Mouse (Mus musculus) forebrain, embryonic 10.5 days (tissue): Measurements from ENCODE around the gene Olfr1240. TPM values are rescaled to one million over a fixed set of nuclear protein-coding genes. Genes with fewer than 3 reads are reported as not detected.

Experiments
- DNase-seq: peaks from one replicate; pipeline ENCODE4 v3.0.0-alpha.2; 2017; ENCODE audit warnings: low spot score; ENCODE audit errors: extremely low spot score
- H3K27ac ChIP-seq: fragments of 300-500 bp; sonication (generic); 2 replicates; pipeline ENCODE4 v1.5.1; 2016; ENCODE audit warnings: mild to moderate bottlenecking
- H3K27me3 ChIP-seq: fragments of 300-500 bp; sonication (generic); 2 replicates; pipeline ENCODE4 v1.6.1; 2016; ENCODE audit warnings: mild to moderate bottlenecking; ENCODE audit not compliant: poor library complexity, severe bottlenecking
- H3K36me3 ChIP-seq: fragments of 300-500 bp; sonication (generic); replicated peaks from 2 replicates; pipeline ENCODE4 v1.6.1; 2016; ENCODE audit warnings: mild to moderate bottlenecking, moderate library complexity
- H3K4me1 ChIP-seq: fragments of 300-500 bp; sonication (generic); 2 replicates; pipeline ENCODE4 v1.6.1; 2016
- H3K4me3 ChIP-seq: fragments of 300-500 bp; sonication (generic); 2 replicates; pipeline ENCODE4 v1.5.1; 2016; ENCODE audit warnings: mild to moderate bottlenecking, moderate library complexity
- H3K9me3 ChIP-seq: fragments of 300-500 bp; sonication (generic); 2 replicates; pipeline ENCODE4 v1.6.1; 2016; ENCODE audit warnings: mild to moderate bottlenecking, moderate library complexity
- WGBS: fragments of 180-500 bp; shearing (Covaris S2); methylation state at CpG from one replicate; pipeline ENCODE4 v1.1.7; 2016; 5-methylcytosine and 5-hydroxymethylcytosine counted together
- polyA plus RNA-seq: library from polyadenylated mRNA; unstranded; fragments of >200 nt; fragmentation: Nextera tagmentation; extraction: Ambion mirVana; gene quantifications from 2 replicates; pipeline ENCODE4 v1.2.1, GENCODE M21; 2016

The Olfr1240 gene
- polyA plus RNA-seq: not detected in 2 replicates

DNA sequence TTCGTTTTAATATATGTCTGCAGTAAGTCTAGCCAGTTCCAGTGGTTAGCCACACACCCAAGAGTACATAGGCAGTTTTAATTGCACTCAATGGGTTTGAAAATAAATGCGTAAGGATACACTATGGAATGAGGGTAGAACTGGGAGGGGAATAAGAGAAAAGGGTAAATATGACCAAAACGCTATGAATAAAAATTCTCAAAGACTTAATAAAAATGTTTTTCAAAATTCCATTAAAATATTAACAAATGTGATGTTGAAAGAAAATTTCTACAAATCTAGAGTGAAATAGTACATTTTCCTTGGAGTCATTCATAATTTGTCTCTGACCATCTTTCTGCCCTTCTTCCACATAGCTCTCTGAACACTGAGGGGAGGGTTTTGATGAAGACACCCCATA, at the start of gene Olfr1240:
Olfr1240 (minus strand) TSS at position 101 of the 400 bp plus-strand sequence.
- Histone ChIP-seq H3K27ac (no peak within 1 kb of the TSS), H3K9me3 (no peaks in the 10 kb centered on the region)
- 92% methylated on average over 3 of the region's 3 CpGs for WGBS

DNA sequence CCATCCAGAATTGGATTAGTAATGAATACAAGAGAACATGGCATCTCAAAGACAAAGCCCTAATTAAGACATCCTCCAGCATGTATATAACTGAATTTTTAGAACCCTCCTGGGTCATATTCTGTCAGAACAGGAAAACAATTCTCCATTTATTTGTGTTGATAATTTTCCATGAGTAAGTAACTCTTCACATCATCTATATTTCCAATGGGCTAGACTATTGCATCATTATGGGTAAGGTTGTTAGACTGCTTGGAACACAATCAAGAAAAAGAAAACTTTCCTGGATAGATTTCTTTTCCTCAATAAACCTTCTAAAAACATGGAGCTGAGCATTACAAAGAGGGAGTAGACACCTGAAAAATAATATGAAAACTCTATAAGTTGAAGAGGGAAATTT, 44.2 kb upstream of the Olfr1240 start, which contains the start of gene Olfr1241:
Olfr1241 (minus strand) TSS at position 101 of the 400 bp plus-strand sequence.
- no peak within 1 kb of the TSS for H3K4me3 ChIP-seq
- no peak within 1 kb of the TSS for H3K27ac ChIP-seq
- H3K27me3 ChIP-seq: no peaks in the 10 kb centered on the region
- H3K4me1 ChIP-seq: no peaks in the 10 kb centered on the region
- DNase-seq: no peak
- H3K9me3 ChIP-seq: no peaks in the 10 kb centered on the region
- H3K36me3 ChIP-seq: no peaks in the 10 kb centered on the region

More for the DNA sequence above, at the start of gene Olfr1240:
- no peaks in the 10 kb centered on the region for H3K27me3 ChIP-seq
- DNase-seq: no peak
- no peaks in the 10 kb centered on the region for H3K4me1 ChIP-seq
- no peaks in the 10 kb centered on the region for H3K36me3 ChIP-seq
- no peak within 1 kb of the TSS for H3K4me3 ChIP-seq

DNA sequence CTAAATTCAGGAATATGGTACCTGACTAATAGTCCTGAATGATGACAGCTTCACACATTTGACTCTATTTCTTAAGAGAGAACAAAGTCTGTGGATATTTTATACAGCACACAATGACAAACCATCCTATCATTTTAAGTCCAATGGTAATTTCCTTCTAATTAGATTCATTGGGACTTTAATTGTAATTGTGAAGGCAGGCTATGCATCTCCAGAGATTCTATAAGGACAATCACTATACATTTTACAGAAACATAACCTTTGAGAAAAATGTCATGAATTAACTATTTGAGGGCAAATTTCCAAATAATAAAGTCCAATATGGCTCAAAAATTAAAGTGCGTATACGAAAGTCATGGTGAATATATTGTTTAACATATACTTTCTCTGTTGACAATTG, 22.5 kb downstream of the Olfr1240 start, which contains the start of gene Olfr1239:
Olfr1239 (minus strand) TSS at position 101 of the 400 bp plus-strand sequence.
- no peak within 1 kb of the TSS for H3K27ac ChIP-seq
- H3K36me3 ChIP-seq: no peaks in the 10 kb centered on the region
- over 99% methylated on average over 2 of the region's 2 CpGs for WGBS
- DNase-seq: no peak
- H3K4me3 ChIP-seq: no peak within 1 kb of the TSS
- no peaks in the 10 kb centered on the region for H3K27me3 ChIP-seq
- H3K4me1 ChIP-seq: no peaks in the 10 kb centered on the region
- H3K9me3 ChIP-seq: no peaks in the 10 kb centered on the region

DNA sequence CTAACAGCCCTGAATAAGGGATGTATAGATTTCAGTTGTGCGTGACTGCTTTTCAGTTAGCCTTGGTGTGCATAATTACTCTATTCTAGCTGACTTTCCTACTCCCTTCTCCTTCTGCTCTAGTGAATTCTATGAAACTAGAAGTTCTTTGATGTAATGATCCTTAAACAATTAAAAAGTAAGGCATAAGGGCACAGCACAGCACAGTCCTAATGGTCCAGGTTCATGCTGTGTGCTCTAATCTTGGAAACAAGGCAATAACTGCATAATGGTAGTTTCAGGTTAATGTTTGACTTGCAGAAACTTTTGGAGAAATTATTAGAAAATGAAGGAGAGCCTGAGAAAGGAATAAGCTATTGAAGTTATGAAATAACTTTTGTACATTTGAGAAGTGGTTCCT, 28.2 kb downstream of the Olfr1240 start:
- DNase-seq: no peak
- no peaks in the 10 kb centered on the region for H3K9me3 ChIP-seq
- no peaks in the 10 kb centered on the region for H3K36me3 ChIP-seq
- no peak overlapping the region for H3K27ac ChIP-seq
- 81% methylated on average over 1 of the region's 1 CpGs for WGBS
- H3K27me3 ChIP-seq: no peaks in the 10 kb centered on the region
- no peak overlapping the region for H3K4me3 ChIP-seq
- no peaks in the 10 kb centered on the region for H3K4me1 ChIP-seq

DNA sequence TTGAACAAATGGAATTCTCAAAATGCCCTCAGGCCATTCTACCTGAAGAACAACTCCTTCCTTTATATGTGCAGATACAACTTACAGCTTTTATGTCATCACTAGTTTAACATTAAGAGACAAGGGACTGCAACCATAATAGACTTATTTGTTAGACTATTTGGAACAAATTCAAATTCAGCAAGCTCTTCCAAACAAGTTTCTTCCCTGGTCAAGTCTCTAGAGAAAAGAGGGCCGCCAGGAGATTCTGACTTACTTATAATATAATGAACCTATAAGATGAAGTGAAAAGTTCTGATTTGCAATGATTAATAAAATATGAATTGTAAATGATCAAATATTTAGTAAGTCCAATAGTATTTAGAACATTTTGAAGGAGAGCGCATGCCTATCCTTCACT, 33.2 kb downstream of the Olfr1240 start, which contains the start of gene Olfr1238:
Olfr1238 (minus strand) TSS at position 101 of the 400 bp plus-strand sequence.
- H3K9me3 ChIP-seq: no peaks in the 10 kb centered on the region
- no peaks in the 10 kb centered on the region for H3K27me3 ChIP-seq
- DNase-seq: no peak
- H3K36me3 ChIP-seq: no peaks in the 10 kb centered on the region
- no peak within 1 kb of the TSS for H3K4me3 ChIP-seq
- H3K4me1 ChIP-seq: no peaks in the 10 kb centered on the region
- H3K27ac ChIP-seq: no peak within 1 kb of the TSS
- 91% methylated on average over 2 of the region's 2 CpGs for WGBS

DNA sequence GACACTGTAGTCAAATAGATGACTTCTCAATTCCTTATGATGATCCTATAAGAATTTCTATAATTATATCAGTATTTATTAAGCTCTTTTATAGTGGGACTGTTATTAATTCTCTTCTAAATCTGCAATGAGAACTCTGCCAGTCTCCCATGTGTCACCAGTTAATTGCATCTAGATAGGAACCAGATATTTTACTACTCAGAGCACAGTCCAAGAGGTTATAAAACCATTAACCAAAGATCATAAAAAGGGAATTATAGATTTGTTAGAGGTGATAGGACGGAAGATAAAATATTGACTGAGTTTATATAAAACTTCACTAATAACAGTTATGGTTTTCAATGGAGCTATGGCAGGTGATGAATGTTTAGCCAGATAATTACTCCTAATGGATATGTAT, 41.9 kb downstream of the Olfr1240 start:
- no peak for DNase-seq
- H3K4me3 ChIP-seq: no peak overlapping the region
- 90% methylated on average over 1 of the region's 1 CpGs for WGBS

More for the DNA sequence above, 41.9 kb downstream of the Olfr1240 start:
- H3K9me3 ChIP-seq: no peaks in the 10 kb centered on the region
- H3K27ac ChIP-seq: no peak overlapping the region
- no peaks in the 10 kb centered on the region for H3K4me1 ChIP-seq
- no peaks in the 10 kb centered on the region for H3K27me3 ChIP-seq
- no peaks in the 10 kb centered on the region for H3K36me3 ChIP-seq

Other genes with a start within 250 kb of the Olfr1240 start
- not detected in 2 replicates for gene Olfr1226, start 243.0 kb downstream of the Olfr1240 start, polyA plus RNA-seq
- not detected in 2 replicates for gene Olfr1228, start 188.9 kb downstream of the Olfr1240 start, polyA plus RNA-seq
- not detected in 2 replicates for gene Olfr1229, start 155.0 kb downstream of the Olfr1240 start, polyA plus RNA-seq
- not detected in 2 replicates for gene Olfr1230, start 145.7 kb downstream of the Olfr1240 start, polyA plus RNA-seq
- gene Olfr1231, start 135.9 kb downstream of the Olfr1240 start, polyA plus RNA-seq: not detected in 2 replicates
- not detected in 2 replicates for gene Olfr1232, start 113.3 kb downstream of the Olfr1240 start, polyA plus RNA-seq
- gene Olfr1233, start 100.6 kb downstream of the Olfr1240 start, polyA plus RNA-seq: not detected in 2 replicates
- gene Olfr1234, start 78.1 kb downstream of the Olfr1240 start, polyA plus RNA-seq: not detected in 2 replicates
- not detected in 2 replicates for gene Olfr1238, start 33.3 kb downstream of the Olfr1240 start, polyA plus RNA-seq
- gene Olfr1239, start 22.6 kb downstream of the Olfr1240 start, polyA plus RNA-seq: not detected in 2 replicates
- not detected in 2 replicates for gene Olfr1241, start 44.1 kb upstream of the Olfr1240 start, polyA plus RNA-seq
- not detected in 2 replicates for gene Olfr1242, start 55.3 kb upstream of the Olfr1240 start, polyA plus RNA-seq
- gene Olfr1243, start 88.5 kb upstream of the Olfr1240 start, polyA plus RNA-seq: not detected in 2 replicates
- gene Olfr1245, start 135.4 kb upstream of the Olfr1240 start, polyA plus RNA-seq: not detected in 2 replicates
- gene Olfr1246, start 150.2 kb upstream of the Olfr1240 start, polyA plus RNA-seq: not detected in 2 replicates
- not detected in 2 replicates for gene Olfr1247, start 171.1 kb upstream of the Olfr1240 start, polyA plus RNA-seq
- gene Olfr1248, start 175.2 kb upstream of the Olfr1240 start, polyA plus RNA-seq: not detected in 2 replicates
- gene Olfr1249, start 192.0 kb upstream of the Olfr1240 start, polyA plus RNA-seq: not detected in 2 replicates
- gene Olfr1250, start 218.5 kb upstream of the Olfr1240 start, polyA plus RNA-seq: not detected in 2 replicates
- not detected in 2 replicates for gene Olfr1251, start 228.9 kb upstream of the Olfr1240 start, polyA plus RNA-seq